Mouse (Mus musculus): Measurements from ENCODE around the gene Esrp2.

Esrp2 gene

GRCm38 (mm10) chr8:106136156-106137130 lies at the start of gene Esrp2:
Gene Esrp2 (minus strand): TSS chr8:106136974.
- peak; percentile 90 for DNase-seq (ENCODE audit: low read depth, low spot score)

GRCm38 (mm10) chr8:106186394-106186793 lies 49.6 kb upstream of the Esrp2 start:
- no peak for DNase-seq (ENCODE audit: low read depth, low spot score)

- no peak for DNase-seq (ENCODE audit: low read depth, low spot score)
These were observed 49.0 kb upstream of the Esrp2 start for GRCm38 (mm10) chr8:106185628-106186270.

DNA sequence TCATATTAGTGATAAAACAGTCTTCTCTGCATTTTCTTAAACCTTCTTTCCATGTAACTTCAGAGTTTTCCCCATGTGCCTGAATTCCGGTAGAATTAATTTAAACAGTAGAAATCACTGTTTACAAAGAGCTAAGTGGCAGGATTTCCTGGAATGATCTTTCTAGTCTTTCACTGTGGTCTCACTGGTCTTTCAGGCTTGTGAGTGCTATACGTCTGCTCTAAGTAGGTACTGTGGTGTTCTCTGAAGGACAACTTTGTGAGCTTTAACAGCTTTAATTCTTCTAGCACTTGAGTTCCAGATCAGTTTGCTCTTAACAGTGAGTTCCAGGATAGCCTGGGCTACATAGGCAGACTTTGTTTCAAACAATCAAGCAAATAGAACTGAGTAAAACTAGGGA lies 41.7 kb upstream of the Esrp2 start:
- no peak for DNase-seq (ENCODE audit: low read depth, low spot score)

- no peak for DNase-seq (ENCODE audit: low read depth, low spot score)
These were observed 40.8 kb upstream of the Esrp2 start for GRCm38 (mm10) chr8:106177594-106177993.

DNA sequence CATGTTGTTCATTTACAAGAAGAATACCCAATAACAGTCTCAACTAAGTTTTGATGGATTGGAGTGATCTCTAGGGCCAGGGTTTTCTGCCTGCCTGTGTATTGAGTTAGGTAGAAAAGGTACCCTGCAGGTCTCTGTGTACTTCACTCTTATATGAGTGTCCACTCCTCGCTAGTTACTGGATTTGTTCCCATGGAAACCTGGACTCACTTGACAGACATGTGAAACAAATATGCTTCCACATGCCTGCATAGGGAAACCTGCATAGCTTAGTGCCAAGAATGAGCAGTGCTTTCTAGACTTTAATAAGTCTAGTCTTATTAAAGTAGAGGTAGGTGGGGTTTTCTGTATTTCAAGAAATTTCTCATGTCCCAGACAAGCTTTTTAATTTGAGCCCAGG lies 40.1 kb upstream of the Esrp2 start:
- no peak for DNase-seq (ENCODE audit: low read depth, low spot score)

- no peak for DNase-seq (ENCODE audit: low read depth, low spot score)
These were observed 36.8 kb upstream of the Esrp2 start for GRCm38 (mm10) chr8:106173566-106173965.

DNA sequence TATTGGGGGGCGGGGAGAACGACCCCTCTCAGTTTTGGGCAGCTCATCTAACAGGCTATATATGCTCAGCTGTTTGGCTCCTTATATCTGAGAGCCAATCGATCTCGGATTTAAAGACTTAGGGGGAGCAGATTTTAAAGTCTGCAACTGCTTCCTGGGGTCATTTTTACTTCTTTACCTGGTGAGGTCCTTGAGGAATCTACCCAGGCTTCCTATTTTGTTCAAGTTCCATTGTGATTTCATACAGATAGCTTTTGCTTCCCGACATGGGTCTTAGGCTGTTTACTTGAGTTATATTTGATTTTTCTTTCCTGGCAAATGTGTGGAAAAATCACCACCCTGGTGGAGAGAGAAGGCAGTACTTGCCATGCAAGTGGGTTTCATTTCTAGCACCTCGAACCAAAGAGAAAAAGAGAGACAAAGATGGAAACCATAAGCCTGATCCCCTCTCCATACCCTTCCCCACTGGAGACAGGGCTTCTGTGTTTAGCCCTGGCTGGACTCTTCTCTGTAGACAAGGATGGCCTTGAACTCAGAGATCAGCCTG lies 33.2 kb upstream of the Esrp2 start:
- DNase-seq (ENCODE audit: low read depth, low spot score) = no peak

DNA sequence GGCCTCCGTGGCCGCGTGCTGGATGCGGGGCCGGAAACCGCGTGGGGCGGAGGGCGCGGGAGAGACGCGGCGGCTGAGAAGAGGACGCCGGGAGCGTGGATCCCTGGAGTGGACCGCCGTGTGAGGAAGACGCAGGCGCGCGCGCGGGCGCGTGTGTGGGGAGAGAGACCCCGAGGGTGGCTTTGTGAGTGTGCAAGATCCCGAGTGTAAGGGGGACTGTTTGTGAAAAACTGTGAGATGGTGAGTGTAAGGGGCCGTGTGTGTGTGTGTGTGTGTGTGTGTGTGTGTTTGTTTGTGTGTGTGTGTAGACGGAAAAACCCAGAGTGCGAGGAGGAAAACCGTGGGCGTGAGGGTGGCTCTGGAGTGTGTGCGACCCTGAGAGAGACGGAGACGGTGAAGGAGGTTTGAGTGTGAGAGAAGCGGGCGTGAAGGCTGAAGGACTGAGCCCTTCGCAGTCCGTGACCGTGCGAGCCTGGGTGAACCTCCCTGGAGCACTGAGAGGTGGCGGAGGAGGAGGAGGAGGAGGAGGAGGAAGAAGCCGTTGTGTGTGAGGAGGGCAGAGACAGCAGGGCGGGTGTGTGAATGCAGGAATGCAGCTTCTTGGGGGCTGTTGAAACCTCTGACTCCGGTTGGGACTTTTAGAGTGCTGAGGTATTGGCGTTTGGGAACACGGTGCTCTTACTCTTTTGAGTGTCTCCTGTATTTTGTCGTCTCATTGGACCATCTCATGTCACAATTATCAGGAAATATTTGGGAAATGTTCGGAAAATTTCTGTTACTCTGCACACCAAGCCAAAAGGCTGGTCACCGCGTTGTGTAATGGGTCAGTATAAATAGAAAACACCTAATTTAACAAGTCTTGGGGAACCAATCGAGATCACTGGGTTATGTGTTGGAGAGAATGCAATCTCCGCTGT lies 32.5 kb upstream of the Esrp2 start:
- peak; percentile 54 for DNase-seq (ENCODE audit: low read depth, low spot score)

DNA sequence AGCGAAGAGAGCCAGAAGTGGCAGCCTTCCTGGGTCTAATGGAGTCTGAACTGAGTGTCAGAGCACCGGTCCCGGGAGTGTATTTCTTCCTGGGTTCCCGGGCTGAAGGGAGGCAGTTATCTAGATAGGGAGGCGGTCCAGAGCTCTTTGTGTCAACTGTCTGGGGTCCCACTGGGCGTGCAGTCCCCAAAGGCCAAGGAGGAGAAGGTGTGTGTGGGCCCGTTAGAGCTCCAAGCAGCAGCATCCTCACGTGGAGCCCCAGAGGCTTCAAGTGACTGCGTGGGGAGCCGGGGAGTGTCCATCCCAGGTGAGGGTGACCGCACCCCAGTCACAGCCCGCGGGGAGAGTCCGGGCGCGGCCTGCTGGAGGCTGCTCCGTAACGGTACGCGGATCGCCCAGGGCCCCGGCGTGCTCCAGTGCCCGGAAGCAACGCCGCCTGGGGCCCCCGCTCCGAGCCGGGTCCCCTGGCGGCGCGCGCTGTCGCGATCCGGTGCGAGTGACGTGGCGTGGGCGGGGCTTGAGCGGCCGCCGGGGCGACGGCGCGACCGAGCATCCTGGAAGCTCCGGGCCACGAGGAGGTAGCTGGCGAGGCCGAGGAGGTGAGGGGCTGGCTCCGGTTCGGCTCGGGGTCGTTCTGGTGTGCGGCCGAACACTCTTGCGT lies 31.7 kb upstream of the Esrp2 start, which contains the start of gene Slc7a6:
Gene Slc7a6, plus strand, starts transcription at position 502 of the 661 bp plus-strand sequence.
- DNase-seq (ENCODE audit: low read depth, low spot score) = peak; percentile 83

DNA sequence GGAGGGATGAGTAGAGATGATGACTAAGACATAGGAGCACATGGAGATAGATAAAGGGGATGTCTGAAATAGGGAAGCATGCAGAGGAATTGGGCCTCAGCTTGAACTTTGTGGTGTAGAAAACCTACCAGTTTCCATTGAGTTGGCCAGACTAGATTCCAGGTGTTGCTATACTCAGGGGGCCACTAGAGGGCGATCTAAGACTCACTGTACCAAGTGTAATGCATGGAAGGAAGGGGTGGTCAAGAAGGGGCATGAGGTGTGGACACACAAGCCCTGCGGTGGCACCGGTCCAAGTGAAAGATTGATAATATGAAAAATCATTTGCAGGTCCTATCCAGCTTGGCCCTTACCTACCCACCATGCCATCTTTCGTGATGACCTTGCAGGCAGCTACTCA lies 28.7 kb upstream of the Esrp2 start:
- DNase-seq (ENCODE audit: low read depth, low spot score) = peak; percentile 76

DNA sequence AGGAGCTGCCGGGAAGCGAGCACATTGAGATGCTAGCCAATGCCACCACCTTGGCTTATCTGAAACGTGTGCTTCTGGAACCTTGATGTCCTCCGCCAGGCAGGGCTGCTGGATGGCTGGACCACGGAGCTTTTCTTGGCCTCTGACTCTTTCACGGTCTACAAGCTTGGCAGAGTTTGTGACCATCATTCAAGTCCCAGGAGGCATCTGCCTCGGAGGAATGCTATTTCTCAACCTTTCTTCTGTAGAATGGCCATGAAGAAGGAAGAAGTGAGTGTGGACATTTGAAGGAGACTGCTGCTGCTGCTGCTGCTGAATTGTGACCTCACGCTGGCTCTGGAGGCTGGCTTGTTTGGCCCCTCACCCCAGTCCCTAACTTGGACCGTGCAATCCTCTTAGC lies 26.5 kb upstream of the Esrp2 start:
- DNase-seq (ENCODE audit: low read depth, low spot score) = no peak

GRCm38 (mm10) chr8:106159876-106160275 lies 23.1 kb upstream of the Esrp2 start:
- no peak for DNase-seq (ENCODE audit: low read depth, low spot score)

DNA sequence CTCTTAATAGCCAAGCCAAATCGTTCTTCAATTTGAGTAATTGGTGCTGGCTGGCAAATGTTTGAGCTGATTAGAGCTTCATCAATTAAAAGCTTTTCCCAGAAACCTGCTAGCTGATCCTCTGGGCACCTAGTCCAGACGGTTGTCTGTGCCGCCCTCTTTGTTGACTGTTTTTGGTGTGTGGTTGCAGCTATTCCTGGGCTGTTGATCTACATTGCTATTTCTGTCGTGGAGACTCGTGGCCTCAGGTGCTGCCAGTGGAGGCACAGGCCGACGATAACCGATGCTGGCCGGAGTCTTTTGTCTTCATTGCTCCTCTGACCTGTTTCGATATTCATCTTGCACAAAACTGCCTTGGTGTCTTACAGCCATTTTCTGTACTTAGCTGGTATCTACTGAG lies 21.6 kb upstream of the Esrp2 start:
- no peak for DNase-seq (ENCODE audit: low read depth, low spot score)

GRCm38 (mm10) chr8:106157419-106157818 lies 20.6 kb upstream of the Esrp2 start:
- no peak for DNase-seq (ENCODE audit: low read depth, low spot score)

GRCm38 (mm10) chr8:106152876-106153275 lies 16.1 kb upstream of the Esrp2 start:
- no peak for DNase-seq (ENCODE audit: low read depth, low spot score)

DNA sequence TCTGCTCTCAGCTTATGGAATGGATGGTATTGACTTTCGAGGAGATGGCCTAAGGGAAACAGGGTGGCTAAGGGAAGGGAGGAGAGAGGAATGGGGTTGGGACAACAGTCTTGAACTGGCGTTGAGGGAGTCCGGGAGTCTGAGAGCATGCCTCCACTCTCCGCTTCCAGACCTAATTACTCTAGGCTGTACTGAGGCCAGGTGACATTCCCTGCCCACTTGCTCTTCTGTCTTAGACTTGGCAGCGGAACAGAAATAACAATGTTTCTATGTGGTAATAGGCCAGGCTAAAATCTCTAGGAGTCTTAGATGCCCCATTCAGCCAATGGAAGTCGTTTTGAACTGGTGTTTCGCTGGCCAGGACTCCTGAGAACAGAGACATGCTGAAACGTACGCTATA lies 14.3 kb upstream of the Esrp2 start:
- no peak for DNase-seq (ENCODE audit: low read depth, low spot score)

DNA sequence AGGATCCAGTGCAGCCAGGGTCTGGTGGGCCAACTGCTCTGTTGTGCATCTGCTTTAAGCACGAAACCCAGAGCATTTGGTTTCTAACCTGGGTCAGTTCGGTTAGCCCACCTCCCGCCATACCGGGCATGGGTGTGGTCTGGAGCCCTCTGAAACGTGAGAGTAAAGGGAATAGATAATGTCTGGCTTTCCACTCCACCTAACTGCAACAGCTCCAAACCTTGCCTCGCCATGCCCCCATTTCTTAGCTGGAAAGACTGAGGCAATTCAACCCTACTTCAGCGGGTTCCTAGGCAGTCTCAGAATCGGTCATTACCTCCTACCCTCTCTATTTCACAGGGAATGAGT lies 13.9 kb upstream of the Esrp2 start:
- no peak for DNase-seq (ENCODE audit: low read depth, low spot score)

DNA sequence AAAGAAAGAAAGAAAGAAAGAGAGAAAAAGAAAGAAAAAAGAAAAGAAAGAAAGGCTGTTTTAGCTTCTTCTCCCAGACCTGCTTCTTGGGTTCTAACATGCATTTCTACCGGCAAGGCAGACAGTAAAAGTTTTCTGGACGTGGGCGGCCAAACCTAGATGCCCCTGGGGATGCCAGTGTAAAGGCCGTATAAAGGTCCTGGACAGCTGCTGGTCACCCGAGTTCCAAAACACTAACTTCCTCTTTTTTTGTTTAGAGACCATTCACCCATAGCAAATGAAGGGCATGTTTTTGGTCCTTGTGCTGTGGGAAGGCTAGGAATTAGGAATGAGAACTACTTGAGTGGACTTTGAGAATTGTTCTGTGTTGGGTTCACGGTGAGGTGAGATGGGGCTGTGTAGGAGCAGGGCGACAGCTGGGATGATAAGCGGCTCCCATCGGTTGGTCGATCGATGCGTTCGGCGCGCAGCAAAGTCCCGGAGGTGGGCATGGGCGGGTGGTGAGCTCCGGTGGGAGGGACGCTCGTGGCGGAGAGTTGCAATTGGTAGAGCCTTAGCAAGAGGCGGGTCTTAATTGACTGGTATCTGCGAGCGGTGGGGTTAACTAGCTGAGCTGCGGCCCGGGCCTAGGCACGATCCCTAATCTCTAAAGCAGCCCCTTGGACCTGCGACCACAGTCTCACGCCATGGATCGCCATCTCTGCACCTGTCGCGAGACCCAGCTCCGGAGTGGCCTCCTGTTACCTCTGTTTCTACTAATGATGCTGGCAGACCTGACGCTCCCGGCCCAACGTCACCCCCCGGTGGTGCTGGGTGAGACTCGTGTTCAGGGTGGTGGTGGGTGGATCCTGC lies 13.3 kb upstream of the Esrp2 start, which contains the start of gene Pla2g15:
Gene Pla2g15, plus strand, starts transcription at position 599 of the 852 bp plus-strand sequence.
- peak; percentile 97 for DNase-seq (ENCODE audit: low read depth, low spot score)

GRCm38 (mm10) chr8:106149025-106149424 lies 12.3 kb upstream of the Esrp2 start:
- DNase-seq (ENCODE audit: low read depth, low spot score) = no peak
